Mouse (Mus musculus) urinary bladder, adult 18-20 months (tissue): Measurements from ENCODE around the gene Mpi.
A peak's percentile ranks its signal among the peaks of the same experiment; 100 is the strongest.

Experiments
- DNase-seq, 2 experiments: peaks; one replicate each; pipeline ENCODE4 v3.0.0; 2022; ENCODE audit warnings: low spot score in 2 of 2, mixed read lengths in 2 of 2

The Mpi gene

GRCm38 (mm10) chr9:57552139-57552887 lies at the start of gene Mpi:
Gene Mpi (minus strand): TSS chr9:57552763.
- peak; percentile 45 to 51 for DNase-seq

- no peak for DNase-seq
Observed at GRCm38 (mm10) chr9:57602098-57602497, 49.5 kb upstream of the Mpi start.

- no peak for DNase-seq
Observed at GRCm38 (mm10) chr9:57601353-57601706, 48.8 kb upstream of the Mpi start.

- DNase-seq: no peak
Observed at GRCm38 (mm10) chr9:57600620-57601352, 48.2 kb upstream of the Mpi start.

GRCm38 (mm10) chr9:57598851-57599563 lies 46.4 kb upstream of the Mpi start:
- DNase-seq: no peak

GRCm38 (mm10) chr9:57597929-57598382 lies 45.4 kb upstream of the Mpi start:
- DNase-seq: no peak

- DNase-seq: no peak
Observed at GRCm38 (mm10) chr9:57597265-57597664, 44.7 kb upstream of the Mpi start.

- DNase-seq: no peak
Observed at GRCm38 (mm10) chr9:57594174-57594509, 41.6 kb upstream of the Mpi start.

GRCm38 (mm10) chr9:57593454-57594173 lies 41.1 kb upstream of the Mpi start:
- DNase-seq: no peak

- no peak for DNase-seq
Observed at GRCm38 (mm10) chr9:57590726-57591125, 38.2 kb upstream of the Mpi start.

- DNase-seq: peak; percentile 75 to 84
Observed at GRCm38 (mm10) chr9:57589224-57590126, 36.9 kb upstream of the Mpi start, which contains the start of gene Ulk3. Gene Ulk3 (plus strand): TSS chr9:57589452.

GRCm38 (mm10) chr9:57584991-57585390 lies 32.4 kb upstream of the Mpi start:
- no peak for DNase-seq

GRCm38 (mm10) chr9:57577144-57577849 lies 24.7 kb upstream of the Mpi start:
- no peak for DNase-seq

GRCm38 (mm10) chr9:57575577-57575976 lies 23.0 kb upstream of the Mpi start:
- DNase-seq: no peak

- no peak for DNase-seq
Observed at GRCm38 (mm10) chr9:57574397-57574796, 21.8 kb upstream of the Mpi start.

- no peak for DNase-seq
Observed at GRCm38 (mm10) chr9:57568500-57568899, 15.9 kb upstream of the Mpi start.

- DNase-seq: no peak
Observed at GRCm38 (mm10) chr9:57566846-57567245, 14.3 kb upstream of the Mpi start.

- no peak for DNase-seq
Observed at GRCm38 (mm10) chr9:57565741-57566221, 13.2 kb upstream of the Mpi start.

- no peak for DNase-seq
Observed at GRCm38 (mm10) chr9:57564609-57565008, 12.0 kb upstream of the Mpi start.

- DNase-seq: peak in 1 of 2 experiments; percentile 18
Observed at GRCm38 (mm10) chr9:57562896-57563372, 10.4 kb upstream of the Mpi start.
